Mouse (Mus musculus) MEL (cell line): ENCODE measurements around the gene Ubr1.

ENCODE experiments used
- CTCF ChIP-seq, 3 experiments: IDR thresholded peaks in 2 of 3; conservative IDR thresholded peaks in 1 of 3; 2 replicates each; pipeline ENCODE4 v1.5.1; 2011 to 2012; ENCODE audit warnings: low read length in 3 of 3, low read depth in 2 of 3, mild to moderate bottlenecking in 2 of 3, improper control_type of control experiment in 1 of 3, inconsistent platforms in 1 of 3, mixed read lengths in 1 of 3, moderate library complexity in 1 of 3; ENCODE audit not compliant: control insufficient read depth in 1 of 3, insufficient read depth in 1 of 3, poor library complexity in 1 of 3, severe bottlenecking in 1 of 3
- EP300 ChIP-seq, 2 experiments: IDR thresholded peaks; 2 replicates each; pipeline ENCODE4 v1.6.1; 2011; ENCODE audit warnings: improper control_type of control experiment in 2 of 2, low read length in 2 of 2, low read depth in 1 of 2, mild to moderate bottlenecking in 1 of 2
- SIN3A ChIP-seq: IDR thresholded peaks from 2 replicates; pipeline ENCODE4 v1.6.1; 2012; ENCODE audit warnings: low read length, improper control_type of control experiment, inconsistent platforms

DNA sequence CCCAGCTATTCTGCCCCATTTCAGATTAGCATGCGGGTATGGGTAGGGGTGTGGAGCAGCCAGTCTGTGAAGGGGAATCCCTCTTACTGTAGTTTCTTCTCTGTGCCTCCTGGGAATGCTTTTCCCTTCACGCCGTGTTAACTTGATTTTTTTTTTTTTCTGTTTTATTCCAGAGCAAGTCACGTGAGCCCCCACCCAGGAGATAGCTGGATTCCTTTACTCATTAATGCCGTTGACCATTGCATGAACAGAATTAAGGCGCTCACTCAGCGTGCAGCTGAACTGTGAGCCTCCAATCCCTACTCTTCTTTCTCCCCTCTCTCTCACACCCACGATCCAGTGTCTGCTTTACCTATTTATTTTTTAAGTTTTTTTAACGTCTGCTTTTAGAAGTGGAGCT is 45.7 kb upstream of the Ubr1 start:
- TF ChIP-seq EP300 (IDR thresholded peaks at IDR 0.05; ENCODE audit: low read depth in 1 of 2, low read length in 2 of 2) (no peak), SIN3A (no peak), CTCF (IDR thresholded peaks at IDR 0.05 in 2 of 3, conservative IDR thresholded peaks at IDR 0.05 in 1 of 3; ENCODE audit: control insufficient read depth in 1 of 3, insufficient read depth in 1 of 3, low read depth in 2 of 3, low read length in 3 of 3, poor library complexity in 1 of 3, severe bottlenecking in 1 of 3) (no peak)
